Mouse (Mus musculus): Measurements from ENCODE around the gene Kbtbd8. TPM values are rescaled to one million over a fixed set of nuclear protein-coding genes. Genes with fewer than 3 reads are reported as not detected.

The Kbtbd8 gene
- polyA plus RNA-seq, 1 experiment, result 3.3 TPM

DNA sequence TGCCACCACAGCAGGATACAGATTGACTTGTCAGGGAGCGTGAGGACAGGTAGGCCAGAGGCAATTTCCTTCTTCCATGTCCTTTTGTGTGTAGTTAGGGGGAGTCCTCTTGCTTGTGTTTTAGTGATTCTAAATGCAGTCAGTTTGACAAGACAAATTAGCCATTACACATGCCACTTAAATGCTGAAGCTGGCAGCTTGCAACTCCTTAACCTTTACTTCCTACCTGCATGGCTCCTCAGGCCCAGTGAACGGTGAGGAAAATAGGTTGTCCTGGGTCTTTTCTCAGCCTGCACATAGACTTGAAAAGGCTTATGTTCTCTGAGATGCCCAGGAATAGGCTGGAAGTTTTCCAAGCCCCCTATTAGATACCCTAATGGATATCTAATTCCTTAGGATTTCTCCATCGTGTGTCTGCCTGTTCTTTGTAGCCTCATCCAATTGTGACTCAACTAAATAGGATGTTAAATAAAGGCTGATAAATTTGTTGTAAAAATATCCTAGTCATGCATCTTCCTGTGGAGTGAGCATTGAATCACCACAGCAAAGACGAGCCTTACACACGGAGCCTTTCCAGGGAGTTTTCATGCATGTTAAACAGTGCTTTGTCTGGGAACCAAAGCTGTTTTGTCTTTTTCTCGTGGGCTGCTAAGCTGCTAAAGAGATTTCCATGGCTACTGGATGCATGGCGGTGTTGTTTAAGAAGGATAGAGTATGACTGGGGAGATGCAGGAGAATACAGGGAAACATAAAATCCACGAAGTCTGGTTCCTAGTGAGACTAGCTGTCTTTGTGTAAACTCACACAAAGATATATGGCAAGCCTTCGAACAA lies 57.5 kb downstream of the Kbtbd8 start:
- DNase-seq (ENCODE audit: low read depth), result peak; percentile 90
- TF ChIP-seq POLR2A (IDR thresholded peaks at IDR 0.05; ENCODE audit: borderline replicate concordance, extremely low read depth, insufficient read depth, insufficient read length, poor library complexity, severe bottlenecking), result no peak
- TF ChIP-seq CTCF (IDR thresholded peaks at IDR 0.05; ENCODE audit: borderline replicate concordance, extremely low read depth, insufficient read depth, insufficient read length), result no peak

Other genes with a start within 250 kb of the Kbtbd8 start
- not detected in 2 replicates for gene Gm10234, start 204.9 kb downstream of the Kbtbd8 start, polyA plus RNA-seq (2012; rRNA removed)